25 mouse cellular contexts compared by ENCODE assay signal in the genomic region with DNA sequence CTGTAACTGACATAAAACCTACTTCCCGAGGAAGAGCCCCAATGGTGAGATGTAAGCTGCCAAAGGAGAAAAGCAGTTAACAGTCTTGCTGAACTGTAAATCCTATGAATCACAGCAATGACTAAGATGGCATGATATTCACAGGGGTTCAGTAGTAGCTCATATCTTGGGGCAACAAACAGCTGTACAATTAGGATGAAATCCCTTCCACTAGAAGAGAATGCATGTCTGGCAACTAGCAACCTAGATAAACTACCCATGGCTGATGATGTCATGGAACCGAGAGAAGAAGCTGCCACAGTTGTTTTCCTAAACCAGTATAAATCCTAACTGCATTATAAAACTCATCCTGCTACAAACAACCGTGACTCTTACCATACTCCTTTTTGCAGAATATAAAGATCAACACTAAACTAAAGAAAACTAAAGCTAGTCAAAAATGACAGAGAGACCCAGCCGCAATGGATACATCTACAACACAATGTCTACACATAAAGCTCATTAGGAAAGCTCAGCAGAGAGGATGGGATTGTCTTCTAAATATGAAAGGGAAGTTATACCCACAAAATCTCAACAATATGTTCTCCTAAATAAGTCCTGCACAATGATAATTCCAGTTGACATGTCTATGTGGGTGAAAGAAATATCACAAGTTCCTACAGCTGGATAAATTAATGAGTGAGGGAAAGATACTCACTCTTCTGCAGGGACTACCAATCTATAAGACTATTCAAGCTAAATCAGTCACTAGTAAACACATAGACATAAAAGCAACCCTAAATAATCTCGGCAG.
A peak's percentile ranks its signal among the peaks of the same experiment; 100 is the strongest.
DNase-seq lines count a peak whose midpoint lies in the region; ATAC-seq and TF ChIP-seq lines count a peak whose summit lies in the region.
"Had no signal": no experiment of that assay in that cellular context is flagged by ENCODE, and none has a peak within 500 bp of the region (broad histone marks: within the 10 kb centered on the region; RNA-seq: fewer than 3 reads in every experiment).

No protein-coding gene starts in this region.

- H3K4me1 ChIP-seq in hindbrain, embryonic 14.5 days (replicated peaks; ENCODE audit: control insufficient read depth, insufficient read depth, low read length), result no peaks in the 10 kb centered on the region
- no peaks in the 10 kb centered on the region for H3K4me1 ChIP-seq in hindbrain, embryonic 16.5 days (ENCODE audit: control insufficient read depth, insufficient read depth, low read depth, low read length)
- H3K4me1 ChIP-seq in intestine, postnatal 0 days (replicated peaks; ENCODE audit: control insufficient read depth, insufficient read depth, low read length), result no peaks in the 10 kb centered on the region
- H3K4me1 ChIP-seq in forebrain, embryonic 13.5 days, result no peaks in the 10 kb centered on the region
- H3K4me1 ChIP-seq: forebrain, embryonic 10.5 days; heart, embryonic 12.5 days; heart, embryonic 15.5 days had no signal

- 0 out of 2 replicates have a peak overlapping the region, but pooled peaks have one; percentile 14 for H3K27ac ChIP-seq in hindbrain, embryonic 14.5 days
- no peak overlapping the region for H3K27ac ChIP-seq in hindbrain, embryonic 16.5 days (ENCODE audit: low read depth, low read length)
- H3K27ac ChIP-seq in intestine, postnatal 0 days (ENCODE audit: low read depth, low read length), result no peak overlapping the region
- no peak overlapping the region for H3K27ac ChIP-seq in forebrain, embryonic 13.5 days
- H3K27ac ChIP-seq: forebrain, embryonic 10.5 days; heart, embryonic 15.5 days had no signal

- no peaks in the 10 kb centered on the region for H3K9me3 ChIP-seq in hindbrain, embryonic 14.5 days (ENCODE audit: control insufficient read depth, low read length)
- no peaks in the 10 kb centered on the region for H3K9me3 ChIP-seq in hindbrain, embryonic 16.5 days (ENCODE audit: control insufficient read depth, low read length)
- H3K9me3 ChIP-seq in intestine, postnatal 0 days (ENCODE audit: control insufficient read depth), result no peaks in the 10 kb centered on the region
- no peaks in the 10 kb centered on the region for H3K9me3 ChIP-seq in forebrain, embryonic 13.5 days (replicated peaks)
- H3K9me3 ChIP-seq: forebrain, embryonic 10.5 days; heart, embryonic 12.5 days; heart, embryonic 15.5 days had no signal

- no peak overlapping the region for H3K4me3 ChIP-seq in hindbrain, embryonic 14.5 days (replicated peaks; ENCODE audit: low read length)
- no peak overlapping the region for H3K4me3 ChIP-seq in hindbrain, embryonic 16.5 days (ENCODE audit: low read length)
- no peak overlapping the region for H3K4me3 ChIP-seq in myocyte
- no peak overlapping the region for H3K4me3 ChIP-seq in intestine, postnatal 0 days (ENCODE audit: low read depth, low read length)
- no peak overlapping the region for H3K4me3 ChIP-seq in forebrain, embryonic 13.5 days
- H3K4me3 ChIP-seq: forebrain, embryonic 10.5 days; heart, embryonic 12.5 days; heart, embryonic 15.5 days had no signal

- TF ChIP-seq POLR2A in myocyte (IDR thresholded peaks at IDR 0.05; ENCODE audit: insufficient read length, low read depth), result no peak

- no peaks in the 10 kb centered on the region for H3K27me3 ChIP-seq in hindbrain, embryonic 14.5 days (ENCODE audit: control insufficient read depth, insufficient read depth, low read length)
- H3K27me3 ChIP-seq in hindbrain, embryonic 16.5 days (replicated peaks; ENCODE audit: control insufficient read depth, insufficient read depth, low read length), result no peaks in the 10 kb centered on the region
- H3K27me3 ChIP-seq in myocyte (ENCODE audit: control insufficient read depth, insufficient read depth, insufficient read length), result no peaks in the 10 kb centered on the region
- H3K27me3 ChIP-seq in intestine, postnatal 0 days (replicated peaks; ENCODE audit: control insufficient read depth, insufficient read depth, low read length), result no peaks in the 10 kb centered on the region
- H3K27me3 ChIP-seq in forebrain, embryonic 13.5 days, result no peaks in the 10 kb centered on the region
- H3K27me3 ChIP-seq: heart, embryonic 12.5 days; heart, embryonic 15.5 days had no signal

- 82% methylated on average over 5 of the region's 5 CpGs for WGBS in hindbrain, embryonic 14.5 days
- WGBS in hindbrain, embryonic 16.5 days, result 78% methylated on average over 5 of the region's 5 CpGs
- 82% methylated on average over 5 of the region's 5 CpGs for WGBS in intestine, postnatal 0 days
- 82% methylated on average over 5 of the region's 5 CpGs for WGBS in forebrain, embryonic 13.5 days

- no peak for ATAC-seq in hindbrain, embryonic 14.5 days (ENCODE audit: low FRiP score)
- no peak for ATAC-seq in hindbrain, embryonic 16.5 days
- ATAC-seq in intestine, postnatal 0 days, result no peak
- no peak for ATAC-seq in forebrain, embryonic 13.5 days
- ATAC-seq: activated CD4-positive, CD25-positive, alpha-beta regulatory T cell, adult 4 months; CD4-positive, CD25-positive, alpha-beta regulatory T cell, adult 4 months; forebrain, embryonic 14.5 days; forebrain, postnatal 0 days had no signal

- H3K79me2 ChIP-seq in myocyte (ENCODE audit: control insufficient read depth, insufficient read depth), result no peaks in the 10 kb centered on the region

- no peak overlapping the region for H3K4me2 ChIP-seq in hindbrain, embryonic 14.5 days (replicated peaks)
- no peak overlapping the region for H3K4me2 ChIP-seq in hindbrain, embryonic 16.5 days (ENCODE audit: low read length)
- H3K4me2 ChIP-seq in myocyte (ENCODE audit: low read depth), result peak overlapping the region; percentile 26
- no peak overlapping the region for H3K4me2 ChIP-seq in intestine, postnatal 0 days (replicated peaks; ENCODE audit: low read depth)
- H3K4me2 ChIP-seq in forebrain, embryonic 13.5 days, result no peak overlapping the region
- H3K4me2 ChIP-seq: heart, embryonic 12.5 days; heart, embryonic 15.5 days had no signal

- no peaks in the 10 kb centered on the region for H3K36me3 ChIP-seq in hindbrain, embryonic 14.5 days (replicated peaks; ENCODE audit: control insufficient read depth, insufficient read depth)
- H3K36me3 ChIP-seq in hindbrain, embryonic 16.5 days (ENCODE audit: control insufficient read depth, insufficient read depth, low read length), result no peaks in the 10 kb centered on the region
- no peaks in the 10 kb centered on the region for H3K36me3 ChIP-seq in myocyte (ENCODE audit: control insufficient read depth, insufficient read depth)
- no peaks in the 10 kb centered on the region for H3K36me3 ChIP-seq in intestine, postnatal 0 days (ENCODE audit: control insufficient read depth, insufficient read depth)
- no peaks in the 10 kb centered on the region for H3K36me3 ChIP-seq in forebrain, embryonic 13.5 days (ENCODE audit: poor library complexity, severe bottlenecking)
- H3K36me3 ChIP-seq: forebrain, embryonic 10.5 days; heart, embryonic 12.5 days; heart, embryonic 15.5 days had no signal

- no peak for DNase-seq in hindbrain, embryonic 14.5 days (ENCODE audit: low spot score)
- DNase-seq in Muller cell, postnatal 12 days (ENCODE audit: inconsistent ontology term), result peak; percentile 47
- DNase-seq in layer of hippocampus, adult 11-12 months (ENCODE audit: low spot score), result no peak
- DNase-seq: adrenal gland, adult 8-10 months; adrenal gland, postnatal 25 days; B cell, adult 2 months; cerebellum, adult 18-20 months; cerebellum, adult 9-10 months; cerebellum, postnatal 14 days; forebrain, postnatal 0 days; gastrocnemius, postnatal 14 days; heart, adult 11 months; heart, postnatal 10 days; heart, postnatal 4 days; kidney, adult 11 months had no signal

- TF ChIP-seq CTCF in intestine, postnatal 0 days (IDR thresholded peaks at IDR 0.05; ENCODE audit: low read depth), result no peak

- no peak overlapping the region for H3ac ChIP-seq in myocyte (ENCODE audit: control insufficient read depth, insufficient read length)

- H3K9ac ChIP-seq in hindbrain, embryonic 14.5 days, result no peak overlapping the region
- no peak overlapping the region for H3K9ac ChIP-seq in hindbrain, embryonic 16.5 days (ENCODE audit: low read depth, low read length)
- H3K9ac ChIP-seq in intestine, postnatal 0 days (ENCODE audit: low read depth, low read length), result no peak overlapping the region
- no peak overlapping the region for H3K9ac ChIP-seq in forebrain, embryonic 13.5 days
- H3K9ac ChIP-seq: forebrain, postnatal 0 days; heart, embryonic 12.5 days; heart, embryonic 15.5 days had no signal

TF ChIP-seq in myocyte, 11 proteins besides CTCF, POLR2A, EP300 and RAD21:
- TF ChIP-seq E2F4 (IDR thresholded peaks at IDR 0.05; ENCODE audit: insufficient read depth) (no peak), MYOD1 (IDR thresholded peaks at IDR 0.05; ENCODE audit: control insufficient read depth in 1 of 3, insufficient read length in 2 of 3, low read depth in 2 of 3) (peak in 2 of 3 experiments; percentile 34 to 37), SRF (IDR thresholded peaks at IDR 0.05; ENCODE audit: control insufficient read depth, insufficient read length, low read depth) (no peak), POLR2AphosphoS2 (IDR thresholded peaks at IDR 0.05; ENCODE audit: insufficient read length, low read depth) (no peak), USF1 (IDR thresholded peaks at IDR 0.05; ENCODE audit: low read depth) (no peak), MYOG (IDR thresholded peaks at IDR 0.05; ENCODE audit: control insufficient read depth in 1 of 3, insufficient read depth in 1 of 3, insufficient read length in 2 of 3, low read depth in 2 of 3) (no peak), REST (IDR thresholded peaks at IDR 0.05; ENCODE audit: insufficient read depth, insufficient read length) (no peak)
TF ChIP-seq in myocyte: peak in this region for 1.
